Mouse (Mus musculus) limb, embryonic 11.5 days (tissue): ENCODE data around the gene Hes1. TPM values are rescaled to one million over a fixed set of nuclear protein-coding genes. Genes with fewer than 3 reads are reported as not detected.

Source experiments
- ATAC-seq: fragments of 200-750 bp; cut with Nextera tagmentation; 2 replicates; pipeline ENCODE4 v1.8.0; 2017; ENCODE audit warnings: low read depth; ENCODE audit not compliant: insufficient number of reproducible peaks, low FRiP score, low TSS enrichment
- DNase-seq: peaks from one replicate; pipeline ENCODE4 v3.0.0-alpha.2; 2015; ENCODE audit warnings: low spot score
- H3K27ac ChIP-seq: fragments of 300-500 bp; sonication (generic); replicated peaks from 2 replicates; pipeline ENCODE4 v1.5.1; 2014; ENCODE audit warnings: low read depth, mild to moderate bottlenecking, low read length
- H3K27me3 ChIP-seq: fragments of 300-500 bp; sonication (generic); 2 replicates; pipeline ENCODE4 v1.6.1; 2014; ENCODE audit warnings: mild to moderate bottlenecking, low read length, mixed read lengths; ENCODE audit not compliant: control insufficient read depth, insufficient read depth
- H3K36me3 ChIP-seq: fragments of 300-500 bp; sonication (generic); 2 replicates; pipeline ENCODE4 v1.6.1; 2014; ENCODE audit warnings: mild to moderate bottlenecking, low read length, moderate library complexity, mixed read lengths; ENCODE audit not compliant: control insufficient read depth, insufficient read depth
- H3K4me1 ChIP-seq: fragments of 300-500 bp; sonication (generic); 2 replicates; pipeline ENCODE4 v1.6.1; 2014; ENCODE audit warnings: low read length, mixed read lengths; ENCODE audit not compliant: control insufficient read depth, insufficient read depth
- H3K4me2 ChIP-seq: fragments of 300-500 bp; sonication (generic); 2 replicates; pipeline ENCODE4 v1.6.1; 2014; ENCODE audit warnings: low read depth, mild to moderate bottlenecking, moderate library complexity; ENCODE audit not compliant: severe bottlenecking
- H3K4me3 ChIP-seq: fragments of 300-500 bp; sonication (generic); 2 replicates; pipeline ENCODE4 v1.5.1; 2014; ENCODE audit warnings: low read depth, low read length
- H3K9ac ChIP-seq: fragments of 300-500 bp; sonication (generic); 2 replicates; pipeline ENCODE4 v1.6.1; 2014; ENCODE audit warnings: mild to moderate bottlenecking, low read length
- H3K9me3 ChIP-seq: fragments of 300-500 bp; sonication (generic); 2 replicates; pipeline ENCODE4 v1.6.1; 2016; ENCODE audit warnings: low read length; ENCODE audit not compliant: control insufficient read depth
- WGBS: fragments of 180-500 bp; shearing (Covaris S2); extraction: QIAGEN DNeasy Blood & Tissue Kit; methylation state at CpG from one replicate; pipeline ENCODE4 v1.1.7; 2014; 5-methylcytosine and 5-hydroxymethylcytosine counted together
- polyA plus RNA-seq: library from polyadenylated mRNA; unstranded; fragments of >200 nt; fragmentation: Nextera tagmentation; extraction: Ambion mirVana; gene quantifications from 2 replicates; pipeline ENCODE4 v1.2.1, GENCODE M21; 2014

Hes1 gene
- polyA plus RNA-seq = 71.0 and 71.8 TPM in 2 replicates

GRCm38 (mm10) chr16:30063984-30064453 is at the start of gene Hes1:
TSS of gene Hes1 (plus strand) at chr16:30064384.
- Histone ChIP-seq H3K27me3 (no peaks in the 10 kb centered on the region), H3K4me1 (peaks cover 43% of the 10 kb centered on the region)
- 0% methylated on average over 38 of the region's 57 CpGs for WGBS

GRCm38 (mm10) chr16:30016064-30016463 is 48.1 kb upstream of the Hes1 start:
- H3K27me3 ChIP-seq = no peaks in the 10 kb centered on the region
- H3K9ac ChIP-seq = no peak overlapping the region
- no peak for DNase-seq
- H3K36me3 ChIP-seq = no peaks in the 10 kb centered on the region
- no peak overlapping the region for H3K4me2 ChIP-seq
- H3K27ac ChIP-seq = no peak overlapping the region; the same call in 1 of the 2 replicates
- 39% methylated on average over 3 of the region's 3 CpGs for whole genome bisulfite sequencing
- no peak overlapping the region for H3K4me3 ChIP-seq
- peaks cover 31% of the 10 kb centered on the region for H3K4me1 ChIP-seq
- H3K9me3 ChIP-seq = no peaks in the 10 kb centered on the region
- ATAC-seq = no peak

More at GRCm38 (mm10) chr16:30063984-30064453, at the start of gene Hes1:
- ATAC-seq = peak; percentile 79
- DNase-seq = peak; percentile 96
- no peaks in the 10 kb centered on the region for H3K36me3 ChIP-seq
- peak within 1 kb of the TSS; percentile 79 for H3K4me3 ChIP-seq
- peak within 1 kb of the TSS; percentile 90 for H3K9ac ChIP-seq
- H3K27ac ChIP-seq = peak within 1 kb of the TSS; percentile 97
- H3K4me2 ChIP-seq = peak within 1 kb of the TSS; percentile 94
- H3K9me3 ChIP-seq = no peaks in the 10 kb centered on the region

- Histone ChIP-seq H3K27me3 (no peaks in the 10 kb centered on the region), H3K9me3 (no peaks in the 10 kb centered on the region), H3K9ac (peak overlapping the region; percentile 40; the same call in 1 of the 2 replicates), H3K36me3 (no peaks in the 10 kb centered on the region), H3K4me2 (peak overlapping the region; percentile 48), H3K4me1 (peaks cover 49% of the 10 kb centered on the region), H3K27ac (peak overlapping the region; percentile 72), H3K4me3 (no peak overlapping the region)
- WGBS = under 1% methylated on average over 13 of the region's 13 CpGs
- DNase-seq (peak; percentile 83), ATAC-seq (peak; percentile 65)
Observed at GRCm38 (mm10) chr16:30020124-30020523, 44.1 kb upstream of the Hes1 start.

- Histone ChIP-seq H3K27me3 (no peaks in the 10 kb centered on the region), H3K4me2 (no peak overlapping the region), H3K36me3 (no peaks in the 10 kb centered on the region), H3K9me3 (no peaks in the 10 kb centered on the region), H3K4me3 (no peak overlapping the region), H3K4me1 (peaks cover 41% of the 10 kb centered on the region), H3K9ac (no peak overlapping the region), H3K27ac (no peak overlapping the region)
- DNase-seq (no peak), ATAC-seq (no peak)
- 70% methylated on average over 6 of the region's 6 CpGs for WGBS
Observed at GRCm38 (mm10) chr16:30022352-30022751, 41.8 kb upstream of the Hes1 start.

GRCm38 (mm10) chr16:30022890-30023797 is 41.0 kb upstream of the Hes1 start:
- no peak for ATAC-seq
- H3K4me2 ChIP-seq = no peak overlapping the region

GRCm38 (mm10) chr16:30024681-30025262 is 39.4 kb upstream of the Hes1 start:
- H3K4me1 ChIP-seq = peaks cover 33% of the 10 kb centered on the region
- H3K9ac ChIP-seq = no peak overlapping the region
- no peak overlapping the region for H3K27ac ChIP-seq
- H3K27me3 ChIP-seq = no peaks in the 10 kb centered on the region
- H3K9me3 ChIP-seq = no peaks in the 10 kb centered on the region
- H3K36me3 ChIP-seq = no peaks in the 10 kb centered on the region
- H3K4me3 ChIP-seq = no peak overlapping the region
- H3K4me2 ChIP-seq = no peak overlapping the region
- WGBS = 45% methylated on average over 9 of the region's 9 CpGs
- no peak for DNase-seq
- ATAC-seq = no peak

More at GRCm38 (mm10) chr16:30022890-30023797, 41.0 kb upstream of the Hes1 start:
- H3K27ac ChIP-seq = no peak overlapping the region
- H3K36me3 ChIP-seq = no peaks in the 10 kb centered on the region
- H3K27me3 ChIP-seq = no peaks in the 10 kb centered on the region
- 70% methylated on average over 16 of the region's 16 CpGs for WGBS
- no peak for DNase-seq
- no peak overlapping the region for H3K4me3 ChIP-seq
- H3K4me1 ChIP-seq = peaks cover 41% of the 10 kb centered on the region
- no peaks in the 10 kb centered on the region for H3K9me3 ChIP-seq
- no peak overlapping the region for H3K9ac ChIP-seq

GRCm38 (mm10) chr16:30028184-30028583 is 36.0 kb upstream of the Hes1 start:
- DNase-seq = no peak
- Histone ChIP-seq H3K27me3 (no peaks in the 10 kb centered on the region), H3K9ac (no peak overlapping the region), H3K4me2 (no peak overlapping the region), H3K4me3 (no peak overlapping the region), H3K9me3 (no peaks in the 10 kb centered on the region), H3K4me1 (peaks cover 13% of the 10 kb centered on the region), H3K36me3 (no peaks in the 10 kb centered on the region), H3K27ac (no peak overlapping the region)
- ATAC-seq = no peak
- 29% methylated on average over 6 of the region's 6 CpGs for WGBS

- no peaks in the 10 kb centered on the region for H3K9me3 ChIP-seq
- ATAC-seq = no peak
- H3K27ac ChIP-seq = no peak overlapping the region
- H3K4me1 ChIP-seq = peaks cover 17% of the 10 kb centered on the region
- no peak overlapping the region for H3K4me3 ChIP-seq
- DNase-seq = no peak
- H3K4me2 ChIP-seq = no peak overlapping the region
- H3K9ac ChIP-seq = no peak overlapping the region
- no peaks in the 10 kb centered on the region for H3K36me3 ChIP-seq
- 84% methylated on average over 12 of the region's 12 CpGs for WGBS
- no peaks in the 10 kb centered on the region for H3K27me3 ChIP-seq
Observed at GRCm38 (mm10) chr16:30029264-30030003, 34.8 kb upstream of the Hes1 start.
